In genomic region chr10:61399156-61399734, GRCm38 (mm10) we compare ENCODE assay signal across 8 mouse cellular contexts. TPM values are rescaled to one million over a fixed set of nuclear protein-coding genes. Genes with fewer than 3 reads are reported as not detected.
DNase-seq lines count a peak whose midpoint lies in the region; ATAC-seq lines count a peak whose summit lies in the region.

No protein-coding gene starts in this region.

- no peak overlapping the region for H3K4me2 ChIP-seq in forebrain, embryonic 16.5 days (ENCODE audit: low read length)

- peak; percentile 82 for DNase-seq in MN1 (ENCODE audit: low spot score)
- DNase-seq in cerebellum, adult 18-20 months, result peak; percentile 71 to 75
- DNase-seq in hindbrain, embryonic 10.5 days (ENCODE audit: low spot score), result peak; percentile 84
- DNase-seq in layer of hippocampus, adult 9-11 months, result peak; percentile 54
- DNase-seq in lung, postnatal 10 days, result peak; percentile 88
- peak; percentile 64 to 81 for DNase-seq in right cerebral cortex, postnatal 10 days (ENCODE audit: low spot score in 2 of 2)

- no peaks in the 10 kb centered on the region for H3K27me3 ChIP-seq in forebrain, embryonic 16.5 days (replicated peaks; ENCODE audit: control insufficient read depth, insufficient read depth, low read length)
- H3K27me3 ChIP-seq in hindbrain, embryonic 10.5 days (ENCODE audit: insufficient read depth, poor library complexity, severe bottlenecking), result no peaks in the 10 kb centered on the region

- H3K9me3 ChIP-seq in forebrain, embryonic 16.5 days (ENCODE audit: control insufficient read depth, low read length), result no peaks in the 10 kb centered on the region
- H3K9me3 ChIP-seq in hindbrain, embryonic 10.5 days, result no peaks in the 10 kb centered on the region

- no peak overlapping the region for H3K27ac ChIP-seq in forebrain, embryonic 16.5 days (ENCODE audit: low read length)
- no peak overlapping the region for H3K27ac ChIP-seq in hindbrain, embryonic 10.5 days

- H3K4me1 ChIP-seq in forebrain, embryonic 16.5 days (replicated peaks; ENCODE audit: control insufficient read depth, insufficient read depth, low read length), result no peaks in the 10 kb centered on the region
- peaks cover 13% of the 10 kb centered on the region for H3K4me1 ChIP-seq in hindbrain, embryonic 10.5 days (replicated peaks)

- no peak overlapping the region for H3K4me3 ChIP-seq in forebrain, embryonic 16.5 days (replicated peaks; ENCODE audit: low read length)
- no peak overlapping the region for H3K4me3 ChIP-seq in hindbrain, embryonic 10.5 days

- WGBS in forebrain, embryonic 16.5 days, result 24% methylated on average over 13 of the region's 13 CpGs
- WGBS in hindbrain, embryonic 10.5 days, result 28% methylated on average over 13 of the region's 13 CpGs

- no peak overlapping the region for H3K9ac ChIP-seq in forebrain, embryonic 16.5 days (replicated peaks; ENCODE audit: low read depth, low read length)

- no peaks in the 10 kb centered on the region for H3K36me3 ChIP-seq in forebrain, embryonic 16.5 days (ENCODE audit: control insufficient read depth, insufficient read depth)
- no peaks in the 10 kb centered on the region for H3K36me3 ChIP-seq in hindbrain, embryonic 10.5 days

- peak; percentile 81 for ATAC-seq in forebrain, embryonic 16.5 days
- ATAC-seq in inflammation-experienced regulatory T-cells, adult 6 months, result no peak

RNA-seq across cellular contexts. Expression of gene Pald1, which starts 15.9 kb away (rescaled TPM):
- polyA plus RNA-seq in forebrain, embryonic 16.5 days (2015; fragmentation: Nextera tagmentation; extraction: Ambion mirVana), result 17.1 and 18.0 TPM in 2 replicates
- 35.7 and 40.3 TPM in 2 replicates for polyA plus RNA-seq in hindbrain, embryonic 10.5 days (2016; fragmentation: Nextera tagmentation; extraction: Ambion mirVana)
- polyA plus RNA-seq in inflammation-experienced regulatory T-cells, adult 6 months (2017; shearing (Covaris generic)), result 1 to 10 TPM in 1 of 3 experiments, not detected in 2; 1.0 TPM

RNA-seq across cellular contexts. Expression of gene Nodal, which starts 18.5 kb away (rescaled TPM):
- 0.10 and 0.15 TPM in 2 replicates for polyA plus RNA-seq in forebrain, embryonic 16.5 days (2015; fragmentation: Nextera tagmentation; extraction: Ambion mirVana)
- polyA plus RNA-seq in hindbrain, embryonic 10.5 days (2016; fragmentation: Nextera tagmentation; extraction: Ambion mirVana), result 0.12 and 0.24 TPM in 2 replicates
- polyA plus RNA-seq in inflammation-experienced regulatory T-cells, adult 6 months (2017; shearing (Covaris generic)), result under 1 TPM in 2 of 3 experiments, not detected in 1; 0.21 to 0.45 TPM

RNA-seq across cellular contexts. Expression of gene Eif4ebp2, which starts 53.2 kb away (rescaled TPM):
- 78.2 and 88.4 TPM in 2 replicates for polyA plus RNA-seq in forebrain, embryonic 16.5 days (2015; fragmentation: Nextera tagmentation; extraction: Ambion mirVana)
- 76.8 and 86.0 TPM in 2 replicates for polyA plus RNA-seq in hindbrain, embryonic 10.5 days (2016; fragmentation: Nextera tagmentation; extraction: Ambion mirVana)
- 10 to 100 TPM; 19.5 to 27.5 (median 24.2) TPM for polyA plus RNA-seq in inflammation-experienced regulatory T-cells, adult 6 months (2017; shearing (Covaris generic))
